Mouse (Mus musculus) cerebellum, adult 9-10 months (tissue): ENCODE results near the gene Swap70.

Experiments used
- DNase-seq: peaks from one replicate; pipeline ENCODE4 v3.0.0; 2022

Gene Swap70

DNA sequence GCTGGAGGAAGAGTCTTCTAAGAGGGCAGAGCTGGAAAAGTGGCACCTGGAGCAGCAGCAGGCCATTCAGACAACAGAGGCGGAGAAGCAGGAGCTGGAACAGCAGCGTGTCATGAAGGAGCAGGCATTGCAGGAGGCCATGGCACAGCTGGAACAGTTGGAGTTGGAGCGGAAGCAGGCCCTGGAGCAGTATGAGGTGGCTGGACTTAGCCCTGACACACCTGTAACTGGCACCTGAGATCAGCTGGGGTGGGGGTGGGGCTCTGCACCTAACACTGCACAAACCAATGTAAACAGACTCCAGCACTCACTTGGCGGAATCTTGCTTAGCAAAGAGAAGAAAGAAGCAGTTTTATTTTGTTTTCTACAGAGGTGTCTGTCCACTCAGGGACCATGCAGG lies 57.7 kb downstream of the Swap70 start:
- DNase-seq, result no peak

DNA sequence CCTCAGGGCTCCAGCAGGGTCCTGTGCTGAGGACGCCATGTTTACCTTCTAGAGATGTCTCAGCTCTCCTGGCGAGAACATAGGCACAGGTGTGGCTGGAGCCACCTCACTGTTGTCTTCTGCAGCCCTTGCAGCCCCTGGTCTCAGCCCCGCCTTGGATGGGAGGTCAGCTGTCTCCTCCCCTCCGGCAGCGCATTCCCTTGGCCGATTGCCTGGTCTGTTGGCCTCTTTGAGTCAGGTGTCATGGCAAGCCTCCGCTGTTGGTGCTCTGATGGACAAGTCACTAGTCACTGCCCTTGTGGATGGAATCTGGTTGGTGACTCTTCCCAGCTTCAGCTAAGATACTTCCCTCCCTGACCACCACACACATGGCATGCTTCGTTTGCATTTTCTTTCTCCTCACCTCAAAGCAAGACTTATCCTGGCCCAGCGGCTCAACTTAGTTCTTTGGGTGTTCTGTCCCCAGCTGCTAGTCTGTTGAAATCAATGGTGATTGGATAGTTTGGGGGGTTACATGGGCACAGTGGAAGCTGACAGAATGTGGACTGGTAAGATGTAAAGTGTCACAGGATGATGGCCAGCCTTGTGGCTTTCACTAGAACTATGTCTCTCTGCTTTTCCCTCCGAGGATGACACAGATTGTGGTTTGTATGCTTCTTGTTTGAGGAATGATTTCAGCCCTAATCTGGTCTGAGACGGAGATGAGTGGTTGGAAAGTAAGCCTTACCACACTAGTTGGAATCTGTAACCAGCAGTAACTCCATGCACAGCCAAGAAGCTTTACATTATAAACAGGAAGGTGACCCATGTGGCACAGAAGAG lies 60.1 kb downstream of the Swap70 start:
- DNase-seq, result no peak

DNA sequence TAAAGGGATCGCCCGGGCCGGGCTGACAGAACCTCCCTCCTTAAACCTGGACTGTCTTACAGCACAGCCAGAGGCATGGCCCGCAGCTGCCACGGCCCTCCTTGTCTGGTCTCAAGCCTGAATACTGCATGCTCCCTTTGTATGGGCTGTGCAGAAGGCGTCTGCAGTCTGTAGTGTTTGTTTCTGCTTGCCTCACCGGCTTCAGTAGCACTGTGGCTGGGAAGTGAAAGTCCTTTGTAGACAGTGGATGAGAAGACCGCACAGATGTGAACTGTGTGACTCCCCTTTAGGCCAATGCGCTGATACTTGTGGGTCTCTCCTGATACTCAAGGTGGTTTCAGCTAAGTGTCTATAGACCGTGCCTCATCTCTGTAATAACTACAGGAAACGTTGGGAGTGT lies 61.3 kb downstream of the Swap70 start:
- DNase-seq, result no peak

DNA sequence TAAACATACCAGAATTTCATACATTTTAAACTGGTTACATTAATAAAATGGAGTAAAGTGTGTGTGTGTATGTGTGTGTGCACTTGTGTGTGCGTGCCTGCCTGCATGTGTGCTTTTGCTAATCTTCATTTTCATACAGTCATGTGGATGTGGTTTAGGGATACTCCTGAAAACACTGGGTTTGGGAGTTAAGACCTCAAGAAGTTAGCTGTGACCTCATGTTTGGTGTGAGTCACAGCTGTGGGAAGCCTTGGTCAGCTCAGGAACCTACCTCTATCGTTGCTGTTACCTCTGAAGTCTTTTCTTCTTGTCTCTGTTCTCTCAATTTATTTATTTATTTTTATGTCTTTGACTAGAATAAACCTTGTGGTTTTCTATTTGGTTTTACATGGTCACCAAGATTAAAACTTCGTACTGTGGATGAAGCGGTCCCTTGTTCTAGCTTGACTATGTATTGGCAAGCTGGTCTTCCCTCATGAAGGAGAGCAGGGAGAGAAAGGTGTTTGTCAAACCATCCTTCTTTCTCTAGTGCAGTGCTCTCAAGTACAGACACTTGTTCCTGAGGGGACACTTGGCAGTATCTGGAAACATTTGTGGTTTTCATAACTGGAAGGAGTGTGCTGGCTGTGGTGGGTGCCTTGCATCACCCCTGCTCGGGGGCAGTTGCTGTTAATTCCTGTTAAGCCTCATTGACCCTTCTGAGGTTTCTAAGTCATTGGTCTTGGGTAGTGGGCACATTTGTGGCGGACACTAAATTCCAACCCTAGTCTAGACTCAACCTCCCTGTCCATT lies 62.2 kb downstream of the Swap70 start:
- no peak for DNase-seq

DNA sequence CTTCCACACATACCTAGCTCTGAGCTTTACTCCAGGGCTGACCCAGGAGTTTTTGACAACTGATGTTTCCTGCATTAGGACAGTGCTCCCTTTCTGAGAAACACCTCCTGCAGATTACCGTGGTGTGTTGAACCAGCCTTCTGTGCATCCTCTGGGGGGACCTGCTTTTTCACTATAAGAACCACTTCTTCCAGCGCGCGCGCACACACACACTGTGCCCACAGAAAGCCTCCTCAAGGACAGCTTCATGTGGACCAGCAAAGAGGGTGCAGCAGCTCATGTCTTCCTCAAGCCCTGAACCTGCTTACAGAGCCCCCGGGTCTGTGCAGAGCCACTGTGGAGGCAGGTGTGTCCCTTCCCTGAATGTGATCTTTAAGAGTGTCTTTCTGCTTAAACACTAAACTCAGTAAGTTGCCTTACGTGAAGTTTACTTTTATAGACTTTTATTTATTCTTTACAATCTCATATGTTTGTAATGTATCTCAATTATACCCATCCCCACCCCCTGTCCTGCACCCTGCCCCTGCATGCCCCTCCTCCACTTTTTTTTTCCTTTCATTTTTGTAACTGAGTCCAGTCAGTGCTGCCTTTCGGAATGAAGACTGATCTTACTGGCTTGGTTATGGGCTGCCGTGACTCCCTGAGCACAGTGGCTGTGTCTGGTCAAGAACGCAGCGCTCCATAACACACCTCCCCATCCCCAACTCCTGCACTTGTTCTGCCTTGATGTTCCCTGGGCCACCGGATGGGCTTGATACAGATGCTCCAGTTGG lies 63.8 kb downstream of the Swap70 start:
- DNase-seq, result no peak

DNA sequence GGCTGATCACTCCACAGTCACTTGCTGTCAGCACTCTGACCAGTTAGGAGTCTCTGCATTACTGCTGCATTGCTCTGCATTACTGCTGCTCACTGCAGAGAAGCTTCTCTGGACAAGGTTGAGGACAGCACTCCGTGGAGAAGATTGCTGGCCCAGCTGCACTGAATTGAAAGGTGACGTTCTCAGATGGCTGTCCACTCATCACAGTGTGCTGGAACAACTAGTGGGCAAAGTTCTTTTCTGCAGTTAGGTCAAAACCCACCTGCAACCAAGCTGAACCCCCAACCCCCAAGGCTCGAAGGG lies 64.3 kb downstream of the Swap70 start:
- DNase-seq, result no peak

DNA sequence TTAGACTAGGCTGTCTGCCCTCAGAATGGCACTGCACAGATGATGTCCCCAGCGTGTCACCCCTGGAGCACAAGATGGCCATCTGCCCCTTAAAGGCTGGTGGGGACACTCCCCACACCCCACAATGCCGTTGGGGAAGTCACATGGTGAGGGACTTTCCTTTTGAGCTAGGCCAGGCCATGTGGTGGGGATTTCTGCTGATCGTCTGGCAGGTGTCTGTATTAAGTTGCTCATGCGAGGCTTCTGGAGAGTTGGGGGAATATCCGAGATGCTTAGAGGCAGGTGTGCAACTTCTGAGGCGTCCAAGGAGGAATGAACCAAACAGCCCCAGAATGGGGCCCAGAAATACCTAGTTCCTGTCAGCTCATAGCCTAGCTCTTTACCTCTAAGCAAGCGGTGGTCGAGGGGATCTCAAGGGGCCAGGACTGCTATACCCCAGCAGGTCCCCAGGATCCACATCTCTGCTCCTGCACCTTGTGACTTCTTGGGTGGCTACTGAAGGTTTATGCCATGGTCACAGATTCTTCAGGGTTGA lies 64.8 kb downstream of the Swap70 start:
- no peak for DNase-seq

DNA sequence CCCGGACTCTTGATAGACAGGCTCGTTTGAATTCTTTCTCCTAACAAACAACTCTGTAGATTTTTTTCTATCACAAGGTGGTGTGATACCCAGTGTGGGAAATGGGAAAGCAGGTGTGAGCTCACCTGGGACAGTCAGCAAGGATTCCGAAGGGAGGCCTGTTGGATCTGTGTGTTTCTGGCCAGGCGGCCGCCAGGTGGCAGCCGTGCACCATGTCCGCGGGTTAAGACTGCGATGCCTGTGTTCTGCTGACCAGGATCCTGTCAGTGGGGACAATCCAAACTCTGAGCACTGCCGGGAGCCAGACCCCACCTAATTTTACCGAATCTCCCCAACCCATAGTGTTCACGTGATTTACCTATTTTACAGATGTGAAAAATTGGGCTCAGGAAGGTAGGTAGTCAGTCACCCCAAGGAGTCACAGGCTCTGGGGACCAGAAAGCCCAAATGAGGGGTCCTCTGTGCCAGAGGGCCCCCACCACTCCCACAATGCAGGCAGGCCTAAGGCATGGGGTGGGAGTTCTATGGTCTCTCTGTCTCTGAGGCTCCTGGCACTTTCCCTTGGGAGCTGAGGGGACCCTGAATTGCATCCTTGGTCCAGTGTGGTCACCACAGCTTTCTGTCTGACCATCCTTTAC lies 65.4 kb downstream of the Swap70 start:
- peak; percentile 87 for DNase-seq

DNA sequence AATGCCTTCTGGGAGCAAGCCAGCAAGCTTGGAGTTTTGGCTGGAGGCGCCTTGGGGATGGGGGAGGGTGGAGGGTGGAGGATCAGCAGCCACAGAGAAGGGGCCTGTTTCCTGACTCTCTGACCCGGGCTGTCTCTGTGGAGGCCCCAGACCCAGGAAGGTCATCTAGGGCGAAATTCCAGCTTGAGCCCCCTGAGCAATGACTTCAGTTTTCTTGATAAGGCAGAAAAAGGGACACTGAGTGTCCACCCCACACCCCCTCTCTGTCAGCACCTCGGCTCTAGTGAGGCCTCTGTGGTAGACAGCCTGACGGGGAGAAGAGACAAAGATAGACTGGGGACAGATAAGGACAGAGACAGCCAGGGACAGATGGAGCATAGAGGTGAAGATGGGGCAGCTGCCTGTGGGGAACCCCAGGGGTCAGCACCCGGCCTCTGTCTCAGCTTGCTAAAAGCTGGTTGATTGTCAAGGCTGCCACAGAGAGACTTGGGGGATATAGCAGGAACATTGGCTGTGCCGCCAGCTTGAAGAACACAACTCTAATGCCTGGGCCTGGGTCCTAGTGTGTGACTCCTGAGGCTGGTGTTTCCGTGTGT lies 66.1 kb downstream of the Swap70 start:
- DNase-seq, result peak; percentile 15

DNA sequence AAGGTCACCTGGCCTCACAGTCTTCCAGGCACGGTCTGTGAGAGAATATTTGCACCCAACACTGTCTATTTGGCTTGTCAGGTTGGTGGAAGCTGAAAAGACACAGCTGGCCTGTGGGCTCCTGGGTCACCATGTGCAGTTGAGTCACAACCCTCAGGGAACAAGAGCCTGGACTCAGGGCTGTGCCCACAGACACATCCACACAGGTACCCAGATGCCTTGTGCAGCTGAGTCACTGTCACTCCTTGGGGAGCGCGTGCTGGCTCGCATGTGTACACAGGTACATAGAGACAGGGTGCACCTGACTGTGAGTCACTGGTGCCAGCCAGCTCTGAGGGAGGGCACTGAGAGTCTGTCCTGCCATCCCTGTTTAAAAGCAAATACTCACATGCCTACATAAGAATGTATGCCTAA lies 66.7 kb downstream of the Swap70 start:
- DNase-seq, result no peak

DNA sequence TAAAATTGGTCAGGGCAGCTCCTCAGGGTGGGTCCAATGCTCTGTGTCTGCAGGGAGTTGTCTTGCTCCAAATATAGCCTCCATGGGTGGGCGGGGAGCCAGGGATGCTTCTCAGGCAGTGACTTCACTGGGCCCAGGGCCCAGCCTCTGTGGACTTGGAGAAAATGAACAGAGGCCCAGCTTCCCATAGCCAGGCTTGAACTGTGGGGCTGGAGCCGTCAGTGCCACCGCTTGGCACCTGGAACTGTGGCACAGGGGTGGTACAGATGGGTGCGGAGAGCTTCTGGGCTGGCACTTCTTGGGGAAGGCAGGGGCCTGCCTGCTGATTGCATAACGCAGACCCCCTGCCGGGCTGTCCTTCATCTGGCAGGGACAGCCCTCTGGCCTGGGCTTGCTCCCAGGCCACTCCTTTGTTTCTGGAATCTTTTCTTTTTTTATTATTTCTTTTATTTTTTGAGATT lies 67.2 kb downstream of the Swap70 start:
- peak; percentile 75 for DNase-seq

DNA sequence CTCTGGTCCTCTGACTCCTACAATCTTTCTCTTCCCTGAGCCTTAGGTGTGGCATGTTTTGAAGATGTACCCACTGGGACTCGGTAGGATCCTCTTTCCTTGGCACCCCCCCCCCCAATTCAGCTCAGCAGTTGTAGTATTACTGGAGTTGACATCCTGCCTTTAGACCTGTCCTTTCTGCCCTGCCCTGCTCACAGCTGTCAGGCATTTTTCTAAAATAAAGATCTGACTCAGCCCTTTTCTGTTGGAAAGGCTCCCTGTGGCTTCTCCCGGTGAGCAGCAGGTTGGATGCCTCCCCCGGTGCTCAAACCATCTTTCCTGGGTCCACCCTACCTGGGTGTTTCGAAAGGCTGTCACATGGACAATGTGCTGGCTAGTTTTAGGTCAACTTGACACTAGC lies 68.1 kb downstream of the Swap70 start:
- DNase-seq, result no peak

DNA sequence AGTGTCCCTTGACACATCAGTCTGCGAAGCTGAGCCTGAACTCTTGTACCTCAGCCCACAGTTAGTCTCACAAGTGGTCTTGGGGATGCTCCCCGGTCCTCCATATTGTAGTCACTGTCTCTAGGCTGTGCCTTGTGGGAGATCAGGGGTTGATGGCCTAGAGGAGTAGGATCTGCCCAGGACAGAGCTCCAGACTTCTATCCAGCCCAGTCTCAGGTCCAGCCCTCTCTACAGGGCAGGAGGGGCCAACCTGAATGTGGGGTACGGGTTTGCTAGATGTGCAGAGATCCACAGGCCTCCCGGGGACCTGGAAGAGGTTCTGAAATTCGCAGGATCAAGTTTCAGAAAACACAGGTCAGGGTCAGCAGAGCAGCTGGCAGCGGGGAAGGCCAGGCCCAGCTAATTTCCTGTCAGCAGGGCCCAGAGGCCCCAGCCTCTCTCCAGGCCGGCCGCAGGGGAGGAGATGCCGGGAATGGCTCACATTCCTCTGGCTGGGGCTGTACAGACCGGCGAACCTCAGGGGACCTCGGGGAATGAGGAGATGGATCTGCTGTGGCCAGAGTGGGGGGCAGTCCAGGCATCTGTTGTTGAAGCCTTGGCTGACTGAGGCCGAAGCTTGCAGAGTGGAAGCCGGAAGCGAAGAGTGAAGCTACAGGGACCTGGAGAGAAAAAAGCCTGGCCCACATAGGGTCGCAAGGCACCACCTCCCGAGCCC lies 75.5 kb downstream of the Swap70 start:
- DNase-seq, result no peak

DNA sequence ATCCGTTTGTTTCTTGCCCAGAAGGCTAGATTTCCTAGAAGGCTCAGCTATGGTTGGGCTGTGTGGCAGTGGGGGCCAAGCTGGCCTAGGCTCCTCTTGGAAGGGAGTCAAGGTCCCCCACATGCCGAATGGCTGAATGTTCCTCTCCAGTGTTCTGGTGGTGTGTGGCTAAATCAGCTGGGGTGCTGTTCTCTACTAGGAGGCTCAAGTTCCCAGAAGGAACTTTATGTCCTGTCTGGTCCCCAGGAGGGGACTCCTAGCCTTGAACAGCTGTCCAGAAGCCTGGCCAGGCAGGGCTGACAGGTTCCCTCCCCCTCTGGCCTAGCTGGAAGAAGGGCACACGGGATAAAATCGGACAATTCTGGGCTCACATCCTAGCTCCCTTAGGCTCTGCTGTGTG lies 76.1 kb downstream of the Swap70 start:
- DNase-seq, result no peak

DNA sequence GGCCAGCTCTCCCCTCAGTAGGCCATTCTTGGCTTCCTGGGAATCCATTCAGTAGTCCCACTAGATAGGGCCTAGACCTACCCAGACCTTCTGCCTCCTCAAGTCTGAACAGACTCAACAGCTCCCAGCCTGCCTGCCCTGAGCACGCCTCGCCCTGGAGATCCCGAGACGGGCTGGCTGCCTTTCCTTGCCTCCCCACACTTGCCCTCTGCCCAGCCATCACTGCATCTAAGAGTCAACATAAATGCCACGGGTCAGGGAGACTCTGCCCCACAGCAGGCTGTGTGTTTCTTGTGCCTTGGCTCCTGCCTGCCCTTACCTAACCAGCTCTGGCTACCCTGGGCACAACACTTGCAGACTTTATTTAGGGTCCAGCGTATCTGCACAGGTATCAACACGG lies 76.6 kb downstream of the Swap70 start:
- no peak for DNase-seq

DNA sequence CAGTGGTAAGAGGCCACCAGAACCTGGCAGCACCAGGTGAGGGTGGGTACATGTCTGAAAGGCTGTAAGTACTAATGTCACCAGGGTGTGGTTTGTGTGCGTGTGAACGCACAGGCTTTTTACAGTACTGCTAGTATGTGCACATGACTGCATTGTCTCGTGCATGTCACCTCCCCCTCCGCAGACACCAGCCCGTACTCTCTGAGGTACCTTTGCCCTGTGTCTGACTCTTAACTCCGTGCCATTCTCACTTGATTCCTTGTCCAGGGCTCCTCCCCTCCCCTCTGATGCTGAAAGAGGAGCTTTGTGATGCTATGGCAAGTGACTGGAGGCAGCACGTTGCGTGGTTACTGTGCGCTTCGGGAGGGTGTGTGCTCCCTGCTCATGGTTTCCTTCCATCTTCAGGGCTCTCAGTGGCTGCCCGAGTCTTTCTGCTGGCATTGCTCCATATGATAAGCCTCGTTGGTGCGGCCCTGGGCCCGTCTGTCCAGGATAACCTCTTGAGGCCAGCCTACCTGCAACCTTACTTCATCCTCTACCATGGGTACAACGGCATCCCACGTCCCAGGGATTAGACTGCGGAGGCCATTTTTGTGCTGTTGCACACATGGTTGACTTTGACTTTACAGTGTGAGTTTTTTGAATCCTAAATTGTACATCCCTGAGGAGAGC lies 77.4 kb downstream of the Swap70 start:
- DNase-seq, result no peak

DNA sequence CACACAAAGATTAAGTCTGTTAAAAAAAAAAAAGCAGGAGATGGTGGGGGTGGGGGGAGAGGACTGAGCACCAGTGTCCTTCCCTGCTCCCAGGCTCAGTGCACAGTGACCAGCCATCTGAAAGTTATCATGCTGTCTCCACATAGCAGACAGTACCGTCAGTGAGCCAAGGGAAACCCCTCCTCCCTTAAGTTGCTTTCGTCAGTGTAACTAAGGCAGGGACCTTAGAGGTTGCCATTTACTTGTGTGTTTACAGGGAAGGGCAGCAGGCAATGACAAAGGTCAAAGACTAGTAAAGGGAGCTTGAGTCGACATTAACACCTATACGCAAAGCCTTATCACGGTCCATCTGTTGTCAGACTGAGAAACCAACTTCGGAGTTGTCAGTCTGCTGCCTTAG lies 81.4 kb downstream of the Swap70 start:
- no peak for DNase-seq

DNA sequence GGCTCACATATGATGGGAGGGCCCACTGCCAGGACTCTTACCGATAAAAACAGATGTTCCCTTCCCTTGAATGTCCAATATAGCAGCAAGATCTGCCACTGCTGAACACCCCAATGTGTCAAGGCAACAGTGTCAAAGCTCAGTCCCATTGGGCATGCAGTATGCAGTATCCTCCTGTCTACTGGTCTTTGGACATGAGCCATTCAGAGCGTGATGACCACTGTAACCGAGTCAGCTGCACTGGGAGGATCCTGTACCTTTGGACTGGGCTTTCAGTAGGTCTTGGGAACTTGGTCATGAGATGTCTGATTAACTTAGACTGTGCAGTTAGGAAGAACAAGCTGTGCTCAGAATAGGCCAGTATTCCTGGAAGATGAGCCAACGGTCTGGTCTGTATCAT lies 84.0 kb downstream of the Swap70 start:
- DNase-seq, result no peak

DNA sequence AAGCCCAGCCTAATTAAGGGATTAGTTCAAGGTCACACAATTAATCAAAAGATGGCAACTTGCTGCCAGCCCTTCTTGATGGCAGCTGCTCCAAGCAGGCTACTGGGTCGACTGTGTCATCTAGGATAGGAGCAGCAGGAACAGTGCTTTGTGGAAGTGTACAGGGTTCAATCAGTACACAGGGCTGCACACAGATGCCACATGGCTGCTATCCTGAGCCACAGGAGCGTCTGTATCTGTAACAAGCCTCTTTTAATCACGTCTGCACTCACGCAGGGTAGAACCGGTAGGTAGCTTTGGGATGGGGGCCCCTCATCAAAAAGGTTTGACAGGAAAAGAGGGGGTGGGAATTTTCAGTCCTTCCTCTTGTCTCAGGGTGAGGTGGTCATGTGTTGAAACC lies 84.8 kb downstream of the Swap70 start:
- no peak for DNase-seq

DNA sequence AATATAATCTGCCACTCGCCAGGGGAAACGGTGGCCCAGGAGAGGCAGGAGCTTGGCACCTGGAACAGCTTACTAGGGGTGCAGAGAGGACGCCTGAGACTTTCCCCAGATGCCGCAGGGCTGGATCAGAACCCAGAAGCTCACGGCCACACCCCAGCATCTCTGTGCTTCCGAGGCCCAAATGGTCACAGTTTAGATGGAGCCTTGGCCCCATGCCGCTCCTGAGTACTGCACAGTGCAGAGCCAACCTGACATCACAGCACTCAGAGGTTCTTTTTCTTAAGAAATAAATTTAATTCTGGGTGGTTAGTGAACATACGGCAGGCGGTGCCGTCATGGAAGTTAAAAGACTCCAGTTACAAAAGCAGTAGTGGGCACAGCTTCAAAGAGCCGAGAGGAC lies 86.2 kb downstream of the Swap70 start:
- no peak for DNase-seq

DNA sequence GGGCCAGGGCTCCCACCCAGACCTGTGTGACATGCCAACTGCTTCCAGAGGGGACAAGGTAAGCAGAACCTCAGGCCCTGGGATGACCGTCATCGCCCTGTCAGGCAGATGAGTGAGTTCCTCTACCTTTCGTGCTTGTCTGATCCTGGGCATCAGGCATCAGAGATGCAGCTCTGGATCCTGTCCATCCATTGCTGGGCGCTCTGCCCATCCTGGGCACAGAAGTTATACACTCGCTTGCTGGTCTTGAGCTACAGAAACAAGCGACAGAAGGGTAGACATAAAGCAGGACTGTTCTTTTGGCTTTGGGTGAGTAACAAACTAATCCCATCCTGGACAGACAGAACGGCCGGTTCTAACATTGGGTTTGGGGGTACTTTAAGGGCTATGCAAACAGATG lies 87.7 kb downstream of the Swap70 start:
- DNase-seq, result no peak
